Mouse (Mus musculus) thymus, adult 2 months (tissue): ENCODE data around the gene Tmem232. TPM values are rescaled to one million over a fixed set of nuclear protein-coding genes. Genes with fewer than 3 reads are reported as not detected.

ENCODE experiments used
- DNase-seq: peaks from one replicate; pipeline ENCODE4 v3.0.0; 2021
- H3K27ac ChIP-seq: fragments of 200-500 bp; 2 replicates; pipeline ENCODE4 v1.5.1; 2012; ENCODE audit warnings: low read length, control low read depth; ENCODE audit not compliant: control insufficient read depth, insufficient read depth
- H3K27me3 ChIP-seq: fragments of 200-500 bp; 2 replicates; pipeline ENCODE4 v1.6.1; 2012; ENCODE audit warnings: mild to moderate bottlenecking, low read length, moderate library complexity, mixed read lengths; ENCODE audit not compliant: control insufficient read depth, insufficient read depth
- H3K36me3 ChIP-seq: fragments of 200-500 bp; 2 replicates; pipeline ENCODE4 v1.6.1; 2012; ENCODE audit warnings: mild to moderate bottlenecking, low read length, moderate library complexity; ENCODE audit not compliant: control insufficient read depth, insufficient read depth
- H3K4me1 ChIP-seq: fragments of 200-500 bp; replicated peaks from 2 replicates; pipeline ENCODE4 v1.6.1; 2012; ENCODE audit warnings: low read length; ENCODE audit not compliant: control insufficient read depth, insufficient read depth
- H3K4me3 ChIP-seq: fragments of 200-500 bp; 2 replicates; pipeline ENCODE4 v1.5.1; 2012; ENCODE audit warnings: mild to moderate bottlenecking, low read length, control low read depth, moderate library complexity; ENCODE audit not compliant: control insufficient read depth, insufficient read depth
- CTCF ChIP-seq: fragments of 200-500 bp; IDR thresholded peaks from 2 replicates; pipeline ENCODE4 v1.5.1; 2012; ENCODE audit warnings: mild to moderate bottlenecking, control low read depth, low read length, moderate library complexity, borderline replicate concordance; ENCODE audit not compliant: control insufficient read depth, poor library complexity, insufficient read depth; ENCODE audit errors: extremely low read depth
- POLR2A ChIP-seq: fragments of 200-500 bp; IDR thresholded peaks from 2 replicates; pipeline ENCODE4 v1.6.1; 2012; ENCODE audit warnings: mild to moderate bottlenecking, low read length, control low read depth, moderate library complexity; ENCODE audit not compliant: control insufficient read depth, poor library complexity, insufficient read depth; ENCODE audit errors: extremely low read depth
- WGBS: fragments of 180-500 bp; shearing (Covaris S2); methylation state at CpG from one replicate; pipeline ENCODE4 v1.1.7; 2018; 5-methylcytosine and 5-hydroxymethylcytosine counted together
- polyA plus RNA-seq: library from polyadenylated mRNA; depleted of rRNA; stranded (reverse); fragments of >200 nt; gene quantifications from 2 replicates; pipeline ENCODE4 v1.2.3, GENCODE M21; 2012

Tmem232 gene
- polyA plus RNA-seq, 1 experiment: not detected

- H3K4me1 ChIP-seq: no peaks in the 10 kb centered on the region
- WGBS: 97% methylated on average over 8 of the region's 8 CpGs
- H3K27me3 ChIP-seq: no peaks in the 10 kb centered on the region
- no peak for TF ChIP-seq POLR2A
- no peak for TF ChIP-seq CTCF
- no peaks in the 10 kb centered on the region for H3K36me3 ChIP-seq
- H3K4me3 ChIP-seq: no peak overlapping the region
- no peak for DNase-seq
- H3K27ac ChIP-seq: no peak overlapping the region
These were observed 30.9 kb upstream of the Tmem232 start for GRCm38 (mm10) chr17:65571466-65571865.

- WGBS: 79% methylated on average over 5 of the region's 5 CpGs
- no peak overlapping the region for H3K27ac ChIP-seq
- no peak for TF ChIP-seq CTCF
- no peak for TF ChIP-seq POLR2A
- no peak for DNase-seq
- no peaks in the 10 kb centered on the region for H3K27me3 ChIP-seq
- no peak overlapping the region for H3K4me3 ChIP-seq
- H3K36me3 ChIP-seq: no peaks in the 10 kb centered on the region
- H3K4me1 ChIP-seq: 0 out of 2 replicates have a peak, but pooled peaks cover 3% of the 10 kb centered on the region
These were observed 23.6 kb upstream of the Tmem232 start for GRCm38 (mm10) chr17:65564189-65564588.

GRCm38 (mm10) chr17:65563345-65563744, 22.8 kb upstream of the Tmem232 start:
- 0 out of 2 replicates have a peak, but pooled peaks cover 3% of the 10 kb centered on the region for H3K4me1 ChIP-seq
- H3K27me3 ChIP-seq: no peaks in the 10 kb centered on the region
- H3K4me3 ChIP-seq: no peak overlapping the region
- WGBS: 67% methylated on average over 6 of the region's 6 CpGs
- H3K27ac ChIP-seq: no peak overlapping the region
- DNase-seq: no peak
- no peak for TF ChIP-seq CTCF
- no peak for TF ChIP-seq POLR2A
- no peaks in the 10 kb centered on the region for H3K36me3 ChIP-seq

- H3K36me3 ChIP-seq: no peaks in the 10 kb centered on the region
- TF ChIP-seq POLR2A (no peak), CTCF (no peak)
- 2% methylated on average over 5 of the region's 5 CpGs for WGBS
- no peaks in the 10 kb centered on the region for H3K27me3 ChIP-seq
- 0 out of 2 replicates have a peak, but pooled peaks cover 3% of the 10 kb centered on the region for H3K4me1 ChIP-seq
- no peak overlapping the region for H3K27ac ChIP-seq
- no peak overlapping the region for H3K4me3 ChIP-seq
- peak; percentile 42 for DNase-seq
These were observed 22.2 kb upstream of the Tmem232 start for GRCm38 (mm10) chr17:65562761-65563160.

- Histone ChIP-seq H3K4me1 (0 out of 2 replicates have a peak, but pooled peaks cover 3% of the 10 kb centered on the region), H3K27ac (no peak overlapping the region), H3K27me3 (no peaks in the 10 kb centered on the region), H3K4me3 (no peak overlapping the region), H3K36me3 (no peaks in the 10 kb centered on the region)
- WGBS: 8% methylated on average over 6 of the region's 6 CpGs
- TF ChIP-seq CTCF: no peak
- no peak for TF ChIP-seq POLR2A
- DNase-seq: no peak
These were observed 20.9 kb upstream of the Tmem232 start for GRCm38 (mm10) chr17:65561361-65562015.

GRCm38 (mm10) chr17:65559273-65559672, 18.7 kb upstream of the Tmem232 start:
- H3K27me3 ChIP-seq: no peaks in the 10 kb centered on the region
- no peak overlapping the region for H3K4me3 ChIP-seq
- H3K4me1 ChIP-seq: 0 out of 2 replicates have a peak, but pooled peaks cover 3% of the 10 kb centered on the region
- H3K27ac ChIP-seq: no peak overlapping the region
- H3K36me3 ChIP-seq: no peaks in the 10 kb centered on the region
- WGBS: 48% methylated on average over 5 of the region's 5 CpGs
- peak; percentile 55; the same call in 1 of the 2 replicates for TF ChIP-seq CTCF
- no peak for TF ChIP-seq POLR2A
- DNase-seq: peak; percentile 48
